Mouse (Mus musculus) granulocyte monocyte progenitor cell, adult 5-6 weeks (primary cell): ENCODE measurements around the gene Olfr733. TPM values are rescaled to one million over a fixed set of nuclear protein-coding genes. Genes with fewer than 3 reads are reported as not detected.

Experiments used
- ATAC-seq: replicated peaks from 2 replicates; pipeline ENCODE4 v1.8.0; 2016; ENCODE audit warnings: mild to moderate bottlenecking, moderate TSS enrichment, inconsistent platforms; ENCODE audit not compliant: poor library complexity, severe bottlenecking
- total RNA-seq, 2 experiments: library from RNA; stranded (forward) in 1 of 2; stranded (reverse) in 1 of 2; fragments of 200-712, 200-1000 nt in 1 of 2; fragments of >200 nt in 1 of 2; fragmentation: Nextera tagmentation in 1 of 2; gene quantifications; 2 replicates each; pipeline ENCODE4 v1.2.3; 2014 to 2017

The Olfr733 gene
- not detected in 2 replicates for total RNA-seq (2014; fragmentation: Nextera tagmentation)
- total RNA-seq (2017) = not detected in 2 replicates

DNA sequence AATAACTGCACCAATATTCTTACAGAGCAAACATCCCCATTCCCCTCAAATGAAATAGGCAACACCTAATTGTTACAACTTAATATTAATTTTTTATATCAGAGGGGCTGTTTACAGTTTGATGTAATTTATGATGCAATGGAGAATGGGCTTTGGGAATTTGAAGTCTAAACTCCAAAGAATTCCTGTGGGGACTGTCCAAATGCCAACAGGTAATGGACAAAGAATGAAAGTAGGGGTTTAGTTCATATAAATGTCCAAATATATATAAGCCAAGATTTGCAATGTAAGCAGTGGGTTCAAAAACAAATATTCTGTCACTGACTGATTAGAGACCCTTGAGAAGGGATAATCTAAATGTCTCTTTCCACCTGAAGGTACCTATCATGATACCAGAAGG lies at the start of gene Olfr733:
TSS of gene Olfr733 (minus strand) at position 101 of the 400 bp plus-strand sequence.
- ATAC-seq = no peak

DNA sequence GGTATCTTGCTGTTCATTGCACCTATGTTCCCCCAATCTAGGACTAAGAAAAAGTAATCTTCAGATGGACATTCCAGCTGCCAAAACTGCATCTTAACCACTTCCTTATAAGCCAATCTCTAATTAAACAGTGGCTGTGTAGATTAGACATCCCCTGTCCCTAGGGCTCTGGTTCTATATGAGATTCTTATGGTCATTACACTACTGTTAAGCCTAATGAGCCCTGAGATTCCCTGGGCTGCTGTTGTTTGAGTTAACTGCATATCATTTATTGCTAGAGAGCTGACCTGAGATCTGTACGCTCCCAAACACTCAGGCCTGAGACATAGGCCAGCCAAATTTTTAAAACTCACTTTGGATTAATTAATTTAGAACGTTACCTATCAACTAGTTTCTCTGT lies 47.5 kb upstream of the Olfr733 start, which contains the start of gene Olfr735:
TSS of gene Olfr735 (minus strand) at position 77 of the 400 bp plus-strand sequence.
- no peak for ATAC-seq

DNA sequence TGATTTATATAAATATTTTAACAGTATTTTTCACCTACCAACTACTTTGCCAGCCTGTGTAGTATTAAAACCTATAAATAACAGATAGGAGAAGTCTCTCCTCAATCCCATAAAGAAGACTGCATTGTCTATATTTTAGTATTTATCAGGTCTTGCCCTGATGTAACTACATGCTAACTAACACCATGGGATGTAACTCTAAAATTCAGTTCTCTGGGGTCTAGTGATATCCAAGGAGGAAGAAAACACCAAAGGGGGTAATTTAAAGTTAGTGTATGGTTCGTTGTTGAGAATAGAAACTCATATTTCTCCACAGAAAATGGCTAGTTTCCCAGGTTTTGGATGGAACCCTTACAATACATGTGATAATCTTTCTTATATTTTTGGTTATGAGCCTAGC lies 25.3 kb upstream of the Olfr733 start, which contains the start of gene Olfr734:
TSS of gene Olfr734 (minus strand) at position 101 of the 400 bp plus-strand sequence.
- ATAC-seq = no peak

DNA sequence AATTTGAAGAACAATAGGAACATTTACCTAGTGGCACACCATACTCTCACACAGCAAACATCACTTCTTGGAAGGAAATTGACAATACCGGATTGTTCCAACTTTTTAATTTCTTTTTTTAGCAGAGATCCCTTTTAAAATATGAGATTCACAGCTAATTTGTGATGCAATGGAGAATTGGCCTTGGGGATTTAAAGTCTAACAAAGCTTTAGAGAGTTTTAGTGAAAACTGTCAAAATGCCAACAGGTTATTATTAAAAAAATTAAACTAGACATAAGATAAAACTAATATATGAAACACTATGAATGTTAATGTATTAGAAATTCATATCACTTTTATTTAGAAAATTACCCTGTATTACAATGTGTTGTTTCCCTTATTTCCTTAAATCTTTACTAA lies 17.2 kb downstream of the Olfr733 start, which contains the start of gene Olfr732:
TSS of gene Olfr732 (minus strand) at position 101 of the 400 bp plus-strand sequence.
- ATAC-seq = no peak

Other genes with a start within 250 kb of the Olfr733 start
- not detected in 2 replicates for gene Olfr726, start 210.6 kb downstream of the Olfr733 start, total RNA-seq (2014; fragmentation: Nextera tagmentation)
- not detected in 2 replicates for gene Olfr726, start 210.6 kb downstream of the Olfr733 start, total RNA-seq (2017)
- gene Olfr727, start 178.3 kb downstream of the Olfr733 start, total RNA-seq (2014; fragmentation: Nextera tagmentation) = not detected in 2 replicates
- not detected in 2 replicates for gene Olfr727, start 178.3 kb downstream of the Olfr733 start, total RNA-seq (2017)
- not detected in 2 replicates for gene Olfr728, start 158.8 kb downstream of the Olfr733 start, total RNA-seq (2014; fragmentation: Nextera tagmentation)
- gene Olfr728, start 158.8 kb downstream of the Olfr733 start, total RNA-seq (2017) = not detected in 2 replicates
- not detected in 2 replicates for gene Olfr729, start 148.6 kb downstream of the Olfr733 start, total RNA-seq (2014; fragmentation: Nextera tagmentation)
- gene Olfr729, start 148.6 kb downstream of the Olfr733 start, total RNA-seq (2017) = not detected in 2 replicates
- not detected in 2 replicates for gene Olfr730, start 113.3 kb downstream of the Olfr733 start, total RNA-seq (2014; fragmentation: Nextera tagmentation)
- gene Olfr730, start 113.3 kb downstream of the Olfr733 start, total RNA-seq (2017) = not detected in 2 replicates
- not detected in 2 replicates for gene Olfr731, start 59.7 kb downstream of the Olfr733 start, total RNA-seq (2014; fragmentation: Nextera tagmentation)
- gene Olfr731, start 59.7 kb downstream of the Olfr733 start, total RNA-seq (2017) = not detected in 2 replicates
- not detected in 2 replicates for gene Olfr732, start 17.3 kb downstream of the Olfr733 start, total RNA-seq (2014; fragmentation: Nextera tagmentation)
- not detected in 2 replicates for gene Olfr732, start 17.3 kb downstream of the Olfr733 start, total RNA-seq (2017)
- not detected in 2 replicates for gene Olfr734, start 25.2 kb upstream of the Olfr733 start, total RNA-seq (2014; fragmentation: Nextera tagmentation)
- not detected in 2 replicates for gene Olfr734, start 25.2 kb upstream of the Olfr733 start, total RNA-seq (2017)
- gene Olfr735, start 47.4 kb upstream of the Olfr733 start, total RNA-seq (2014; fragmentation: Nextera tagmentation) = not detected in 2 replicates
- not detected in 2 replicates for gene Olfr735, start 47.4 kb upstream of the Olfr733 start, total RNA-seq (2017)
- gene Tlr11, start 56.4 kb upstream of the Olfr733 start, total RNA-seq (2014; fragmentation: Nextera tagmentation) = not detected in 2 replicates
- not detected in 2 replicates for gene Tlr11, start 56.4 kb upstream of the Olfr733 start, total RNA-seq (2017)
- gene Olfr736, start 79.6 kb upstream of the Olfr733 start, total RNA-seq (2014; fragmentation: Nextera tagmentation) = not detected in 2 replicates
- not detected in 2 replicates for gene Olfr736, start 79.6 kb upstream of the Olfr733 start, total RNA-seq (2017)
- gene Olfr738, start 106.0 kb upstream of the Olfr733 start, total RNA-seq (2014; fragmentation: Nextera tagmentation) = not detected in 2 replicates
- not detected in 2 replicates for gene Olfr738, start 106.0 kb upstream of the Olfr733 start, total RNA-seq (2017)
- not detected in 2 replicates for gene Olfr739, start 117.1 kb upstream of the Olfr733 start, total RNA-seq (2014; fragmentation: Nextera tagmentation)
- not detected in 2 replicates for gene Olfr739, start 117.1 kb upstream of the Olfr733 start, total RNA-seq (2017)
- not detected in 2 replicates for gene Olfr740, start 144.0 kb upstream of the Olfr733 start, total RNA-seq (2014; fragmentation: Nextera tagmentation)
- gene Olfr740, start 144.0 kb upstream of the Olfr733 start, total RNA-seq (2017) = not detected in 2 replicates
- not detected in 2 replicates for gene Olfr741, start 171.2 kb upstream of the Olfr733 start, total RNA-seq (2014; fragmentation: Nextera tagmentation)
- not detected in 2 replicates for gene Olfr741, start 171.2 kb upstream of the Olfr733 start, total RNA-seq (2017)
- gene Olfr742, start 202.1 kb upstream of the Olfr733 start, total RNA-seq (2014; fragmentation: Nextera tagmentation) = not detected in 2 replicates
- not detected in 2 replicates for gene Olfr742, start 202.1 kb upstream of the Olfr733 start, total RNA-seq (2017)
- gene Olfr743, start 220.3 kb upstream of the Olfr733 start, total RNA-seq (2014; fragmentation: Nextera tagmentation) = not detected in 2 replicates
- gene Olfr743, start 220.3 kb upstream of the Olfr733 start, total RNA-seq (2017) = not detected in 2 replicates